Mouse (Mus musculus) forebrain, embryonic 13.5 days (tissue): ENCODE data around the gene Mmrn2. TPM values are rescaled to one million over a fixed set of nuclear protein-coding genes. Genes with fewer than 3 reads are reported as not detected.
"Not testable (repeated sequence)": the region's sequence is repeated elsewhere in the genome, so short reads cannot be mapped to it uniquely, and the experiment has no call there.

ENCODE experiments used
- ATAC-seq: fragments of 200-750 bp; cut with Nextera tagmentation; 2 replicates; pipeline ENCODE4 v1.8.0; 2017
- H3K27ac ChIP-seq: fragments of 300-500 bp; sonication (generic); 2 replicates; pipeline ENCODE4 v1.5.1; 2015; ENCODE audit warnings: inconsistent platforms, mild to moderate bottlenecking, moderate library complexity
- H3K27me3 ChIP-seq: fragments of 300-500 bp; sonication (generic); 2 replicates; pipeline ENCODE4 v1.6.1; 2015; ENCODE audit warnings: mild to moderate bottlenecking, inconsistent platforms
- H3K36me3 ChIP-seq: fragments of 300-500 bp; sonication (generic); 2 replicates; pipeline ENCODE4 v1.6.1; 2015; ENCODE audit warnings: mild to moderate bottlenecking, inconsistent platforms; ENCODE audit not compliant: poor library complexity, severe bottlenecking
- H3K4me1 ChIP-seq: fragments of 300-500 bp; sonication (generic); 2 replicates; pipeline ENCODE4 v1.6.1; 2015; ENCODE audit warnings: inconsistent platforms
- H3K4me2 ChIP-seq: fragments of 300-500 bp; sonication (generic); 2 replicates; pipeline ENCODE4 v1.6.1; 2015; ENCODE audit warnings: inconsistent platforms, mild to moderate bottlenecking, moderate library complexity
- H3K4me3 ChIP-seq: fragments of 300-500 bp; sonication (generic); 2 replicates; pipeline ENCODE4 v1.5.1; 2015; ENCODE audit warnings: mild to moderate bottlenecking, inconsistent platforms
- H3K9ac ChIP-seq: fragments of 300-500 bp; sonication (generic); 2 replicates; pipeline ENCODE4 v1.6.1; 2015; ENCODE audit warnings: mild to moderate bottlenecking, inconsistent platforms
- H3K9me3 ChIP-seq: fragments of 300-500 bp; sonication (generic); replicated peaks from 2 replicates; pipeline ENCODE4 v1.6.1; 2016; ENCODE audit warnings: inconsistent platforms
- WGBS: fragments of 180-500 bp; shearing (Covaris S2); methylation state at CpG from one replicate; pipeline ENCODE4 v1.1.7; 2015; 5-methylcytosine and 5-hydroxymethylcytosine counted together
- polyA plus RNA-seq: library from polyadenylated mRNA; unstranded; fragments of >200 nt; fragmentation: Nextera tagmentation; extraction: Ambion mirVana; gene quantifications from 2 replicates; pipeline ENCODE4 v1.2.1, GENCODE M21; 2015

Gene Mmrn2
- polyA plus RNA-seq, 1 experiment from 2014 or later = 5.1 TPM

DNA sequence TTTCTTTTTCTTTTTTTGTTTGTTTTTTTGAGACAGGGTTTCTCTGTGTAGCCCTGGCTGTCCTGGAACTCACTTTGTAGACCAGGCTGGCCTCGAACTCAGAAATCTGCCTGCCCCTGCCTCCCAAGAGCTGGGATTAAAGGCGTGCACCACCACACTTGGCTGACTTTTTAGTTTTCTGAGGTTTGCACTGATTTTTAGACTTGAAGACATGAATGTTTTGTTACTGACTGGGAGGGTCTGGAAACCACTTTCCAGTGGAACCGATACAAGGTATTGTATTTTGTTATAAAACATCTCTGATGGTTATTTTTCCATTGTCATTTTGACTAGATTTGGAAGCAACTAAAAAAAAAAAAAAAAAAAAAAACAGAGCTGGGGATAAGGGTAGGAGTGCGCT lies 41.7 kb downstream of the Mmrn2 start:
- WGBS = 95% methylated on average over 4 of the region's 4 CpGs
- H3K4me1 ChIP-seq, H3K4me2 ChIP-seq, H3K27me3 ChIP-seq, H3K9ac ChIP-seq, H3K4me3 ChIP-seq, H3K27ac ChIP-seq, H3K9me3 ChIP-seq, ATAC-seq: not testable (repeated sequence)
- peaks cover 69% of the 10 kb centered on the region for H3K36me3 ChIP-seq

DNA sequence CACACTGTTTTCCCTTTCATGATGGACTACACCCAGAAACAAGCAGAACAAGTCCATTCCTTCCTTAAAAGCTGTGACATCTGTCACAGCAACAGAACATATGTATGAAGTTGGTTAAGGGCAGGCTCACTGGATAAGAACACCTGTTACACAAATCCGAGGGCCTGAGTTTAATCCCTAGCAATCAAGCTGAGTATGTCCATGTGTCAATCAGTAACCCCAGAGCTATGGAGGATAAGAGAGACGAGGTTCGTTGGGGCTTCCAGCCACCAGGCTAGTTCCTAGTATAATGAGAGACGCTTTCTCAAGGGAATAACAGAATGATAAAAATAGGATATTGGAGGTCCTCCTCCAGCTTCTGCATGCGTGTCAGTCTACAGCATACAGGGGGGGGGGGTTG lies 42.2 kb downstream of the Mmrn2 start:
- Histone ChIP-seq H3K27me3 (no peaks in the 10 kb centered on the region), H3K27ac (no peak overlapping the region), H3K4me2 (no peak overlapping the region), H3K9me3 (no peaks in the 10 kb centered on the region), H3K4me3 (no peak overlapping the region), H3K4me1 (no peaks in the 10 kb centered on the region), H3K9ac (no peak overlapping the region), H3K36me3 (peaks cover 73% of the 10 kb centered on the region)
- ATAC-seq = no peak
- WGBS = 82% methylated on average over 5 of the region's 5 CpGs

DNA sequence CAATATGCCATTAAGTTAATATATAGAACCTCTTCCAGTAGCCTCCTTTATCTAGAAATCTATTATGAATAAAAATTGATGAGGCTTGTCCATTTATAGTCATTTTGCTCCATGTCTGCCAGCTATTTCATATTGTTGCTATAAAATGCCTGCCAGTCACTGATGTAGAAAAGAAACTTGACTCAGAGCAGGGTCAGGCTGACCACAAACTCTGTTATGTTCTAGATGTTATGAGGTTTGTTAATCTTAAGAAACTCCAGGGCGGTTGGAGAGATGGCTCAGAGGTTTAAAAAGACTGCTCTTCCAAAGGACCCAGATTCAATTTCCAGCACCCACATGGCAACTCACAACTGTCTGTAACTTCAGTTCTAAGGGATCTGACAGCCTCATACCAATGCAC lies 45.8 kb downstream of the Mmrn2 start:
- Histone ChIP-seq H3K9me3 (no peaks in the 10 kb centered on the region), H3K4me1 (no peaks in the 10 kb centered on the region), H3K27ac (no peak overlapping the region), H3K4me2 (no peak overlapping the region), H3K9ac (no peak overlapping the region), H3K36me3 (peaks cover 74% of the 10 kb centered on the region), H3K4me3 (no peak overlapping the region), H3K27me3 (no peaks in the 10 kb centered on the region)
- WGBS = 94% methylated on average over 1 of the region's 1 CpGs
- ATAC-seq = no peak

DNA sequence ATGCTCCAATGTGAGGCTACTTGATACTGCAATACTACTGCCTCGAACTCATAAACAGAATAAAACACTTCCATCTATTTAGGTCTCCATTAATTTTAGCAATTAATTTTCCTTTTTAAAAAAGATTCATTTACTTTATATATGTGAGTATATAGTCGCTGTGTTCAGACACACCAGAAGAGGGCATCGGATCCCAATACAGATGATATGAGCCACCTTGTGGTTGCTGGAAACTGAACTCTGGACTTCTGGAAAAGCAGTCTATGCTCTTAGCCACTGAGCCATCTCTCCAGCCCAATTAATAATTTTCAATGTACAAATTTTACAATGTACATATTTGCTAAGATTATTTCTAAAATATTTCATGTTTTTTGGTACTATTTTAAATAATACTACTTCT lies 53.0 kb downstream of the Mmrn2 start:
- no peaks in the 10 kb centered on the region for H3K4me1 ChIP-seq

DNA sequence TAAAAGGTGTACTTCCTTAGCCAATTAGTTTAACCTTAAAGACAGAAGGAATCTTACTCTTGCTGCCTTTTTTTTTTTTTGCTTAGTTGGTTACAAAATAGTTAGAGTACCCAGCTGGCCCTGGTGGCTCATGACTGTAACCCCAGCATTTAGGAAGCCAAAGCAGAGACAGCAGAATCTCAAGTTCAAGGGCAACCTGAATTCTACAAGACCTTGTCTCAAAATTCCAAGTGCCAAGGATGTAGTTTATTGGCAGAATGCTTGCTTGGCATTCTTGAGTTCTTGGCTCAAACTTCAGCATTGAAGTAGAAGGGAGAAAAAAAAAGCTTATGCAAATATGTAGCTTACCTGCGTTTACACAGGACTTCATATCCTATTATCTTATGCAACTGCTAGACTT lies 53.8 kb downstream of the Mmrn2 start:
- no peaks in the 10 kb centered on the region for H3K27me3 ChIP-seq
- 95% methylated on average over 1 of the region's 1 CpGs for WGBS
- no peak for ATAC-seq
- no peaks in the 10 kb centered on the region for H3K9me3 ChIP-seq
- H3K36me3 ChIP-seq = peaks cover 44% of the 10 kb centered on the region
- H3K4me1 ChIP-seq = no peaks in the 10 kb centered on the region
- H3K27ac ChIP-seq = no peak overlapping the region
- H3K4me3 ChIP-seq = no peak overlapping the region
- H3K9ac ChIP-seq = no peak overlapping the region
- no peak overlapping the region for H3K4me2 ChIP-seq

More for the DNA sequence above, 53.0 kb downstream of the Mmrn2 start:
- no peaks in the 10 kb centered on the region for H3K27me3 ChIP-seq
- H3K27ac ChIP-seq = no peak overlapping the region
- no peak for ATAC-seq
- no peak overlapping the region for H3K4me2 ChIP-seq
- H3K9me3 ChIP-seq = no peaks in the 10 kb centered on the region
- H3K4me3 ChIP-seq = no peak overlapping the region
- no peak overlapping the region for H3K9ac ChIP-seq
- H3K36me3 ChIP-seq = peaks cover 51% of the 10 kb centered on the region
- WGBS = 95% methylated on average over 3 of the region's 3 CpGs

DNA sequence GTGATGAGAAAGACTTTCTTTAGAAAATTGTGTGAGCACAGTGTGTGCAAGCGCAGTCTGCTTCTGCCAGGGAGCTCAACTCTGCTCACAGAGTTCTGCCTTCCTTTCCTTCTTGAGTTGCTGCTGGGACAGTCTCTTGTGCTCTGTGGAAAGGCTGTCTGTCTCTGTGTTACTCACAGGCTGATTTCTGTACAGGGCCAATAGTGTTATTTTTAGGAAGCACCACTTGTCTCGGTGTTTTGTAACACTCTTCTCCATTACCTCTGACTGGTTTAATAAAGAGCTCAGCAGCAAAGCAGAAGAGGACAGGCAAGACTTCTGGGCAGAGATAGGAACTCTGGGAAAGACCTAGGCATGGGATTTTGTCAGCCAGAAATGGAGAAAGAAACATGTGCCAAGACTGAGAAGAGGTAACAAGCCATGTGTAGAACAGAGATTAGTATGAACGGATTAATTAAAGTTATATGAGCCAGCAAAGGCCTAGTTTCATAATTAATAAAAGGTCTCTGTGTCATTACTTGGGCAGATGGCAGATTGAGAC lies 65.3 kb downstream of the Mmrn2 start:
- no peak overlapping the region for H3K9ac ChIP-seq
- peaks cover 35% of the 10 kb centered on the region for H3K36me3 ChIP-seq
- 93% methylated on average over 3 of the region's 3 CpGs for WGBS
- peaks cover 3% of the 10 kb centered on the region; the same call in 1 of the 2 replicates for H3K4me1 ChIP-seq
- H3K27ac ChIP-seq = no peak overlapping the region
- H3K4me2 ChIP-seq = no peak overlapping the region
- no peaks in the 10 kb centered on the region for H3K27me3 ChIP-seq
- H3K4me3 ChIP-seq = no peak overlapping the region
- H3K9me3 ChIP-seq = no peaks in the 10 kb centered on the region
- no peak for ATAC-seq

DNA sequence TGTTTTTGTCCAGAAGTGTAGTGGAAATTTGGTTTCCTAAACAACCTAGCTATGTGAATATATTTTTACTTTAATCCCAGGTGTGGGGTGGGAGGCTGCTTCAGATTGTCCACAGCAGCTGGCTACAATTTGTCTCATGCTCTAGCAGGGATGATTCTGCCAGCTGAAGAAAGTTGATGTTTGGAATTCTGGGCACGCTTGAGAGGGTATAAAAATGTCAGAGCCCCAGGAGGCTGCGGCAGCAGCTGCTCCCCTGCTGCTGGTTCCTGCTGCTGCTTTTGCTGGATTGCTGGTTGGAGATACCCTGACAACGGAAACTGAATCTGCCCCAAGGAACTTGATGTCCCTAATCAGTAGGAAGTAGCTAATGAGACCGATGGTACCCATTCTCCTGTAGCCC lies 67.3 kb downstream of the Mmrn2 start:
- 72% methylated on average over 4 of the region's 4 CpGs for WGBS
- H3K9me3 ChIP-seq = no peaks in the 10 kb centered on the region
- ATAC-seq = no peak
- no peak overlapping the region for H3K4me2 ChIP-seq
- H3K27ac ChIP-seq = peak overlapping the region; percentile 44
- H3K4me3 ChIP-seq = no peak overlapping the region
- H3K36me3 ChIP-seq = peaks cover 43% of the 10 kb centered on the region
- peaks cover 3% of the 10 kb centered on the region; the same call in 1 of the 2 replicates for H3K4me1 ChIP-seq
- no peaks in the 10 kb centered on the region for H3K27me3 ChIP-seq
- no peak overlapping the region for H3K9ac ChIP-seq

DNA sequence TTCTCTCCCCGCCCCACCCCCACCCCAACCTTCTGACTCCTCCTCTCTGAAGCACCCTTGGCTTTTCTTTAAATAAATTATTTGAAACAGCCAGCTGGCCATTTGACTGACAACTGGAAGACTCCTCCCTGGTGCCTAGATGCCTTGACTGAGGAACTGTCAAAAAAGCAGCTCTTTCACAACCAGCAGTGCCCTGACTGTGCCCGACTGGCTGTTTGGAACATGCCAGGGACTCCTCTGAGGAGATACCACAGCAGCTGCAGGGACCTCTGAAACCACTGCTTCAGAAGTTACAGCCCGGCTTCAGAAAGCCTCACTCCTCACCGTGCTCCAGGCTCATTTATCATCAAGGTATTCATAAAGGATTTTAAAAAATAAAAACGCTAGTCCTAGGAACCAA lies 69.1 kb downstream of the Mmrn2 start:
- WGBS = 85% methylated on average over 5 of the region's 5 CpGs
- peaks cover 3% of the 10 kb centered on the region; the same call in 1 of the 2 replicates for H3K4me1 ChIP-seq
- H3K4me3 ChIP-seq = no peak overlapping the region
- no peak overlapping the region for H3K27ac ChIP-seq
- no peaks in the 10 kb centered on the region for H3K27me3 ChIP-seq
- no peaks in the 10 kb centered on the region for H3K9me3 ChIP-seq
- H3K36me3 ChIP-seq = peaks cover 47% of the 10 kb centered on the region
- ATAC-seq = no peak
- H3K9ac ChIP-seq = no peak overlapping the region
- H3K4me2 ChIP-seq = no peak overlapping the region

DNA sequence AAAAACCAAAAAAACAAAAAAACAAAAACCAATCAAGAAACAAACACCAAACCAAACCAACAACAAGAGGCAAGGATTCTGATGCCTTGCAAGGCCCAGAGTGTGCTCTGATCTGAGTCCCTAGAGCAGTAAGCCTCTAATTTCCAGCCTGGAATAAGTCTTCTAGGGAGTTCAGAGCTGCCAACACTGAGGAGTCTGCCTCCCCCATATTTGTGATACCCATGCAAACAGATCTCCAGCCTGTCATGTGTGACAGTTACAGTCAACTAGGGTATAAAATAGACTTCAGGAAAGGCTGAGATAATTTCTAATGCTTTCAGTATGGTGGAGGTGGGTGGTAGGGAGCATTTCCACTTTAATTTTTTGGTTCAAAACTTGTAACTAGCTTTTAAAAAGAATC lies 69.7 kb downstream of the Mmrn2 start:
- Histone ChIP-seq H3K27me3 (no peaks in the 10 kb centered on the region), H3K4me3 (no peak overlapping the region), H3K27ac (no peak overlapping the region), H3K9me3 (no peaks in the 10 kb centered on the region), H3K36me3 (peaks cover 43% of the 10 kb centered on the region), H3K4me1 (peaks cover 3% of the 10 kb centered on the region; the same call in 1 of the 2 replicates), H3K9ac (no peak overlapping the region), H3K4me2 (no peak overlapping the region)
- no peak for ATAC-seq

DNA sequence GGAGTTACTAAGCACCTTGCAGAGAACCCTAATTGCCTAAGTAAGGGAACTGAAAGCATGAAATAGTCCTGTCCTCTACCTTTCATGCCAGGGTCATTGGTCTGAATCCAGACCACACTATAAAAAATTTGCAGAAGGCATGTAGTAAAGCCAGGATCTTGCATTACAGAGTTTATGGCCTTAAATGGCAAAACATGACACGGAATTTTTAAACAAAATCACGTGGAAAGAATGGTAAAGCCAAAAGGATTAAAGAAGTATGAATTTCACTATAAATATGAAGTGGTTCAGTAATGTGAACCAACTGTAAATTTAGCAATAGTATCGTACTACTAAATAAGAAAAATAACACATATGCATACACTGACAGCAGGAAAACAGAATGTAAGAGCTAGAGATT lies 70.1 kb downstream of the Mmrn2 start:
- no peak overlapping the region for H3K4me2 ChIP-seq
- no peaks in the 10 kb centered on the region for H3K27me3 ChIP-seq
- no peak overlapping the region for H3K9ac ChIP-seq
- ATAC-seq = no peak
- peaks cover 40% of the 10 kb centered on the region for H3K36me3 ChIP-seq
- H3K9me3 ChIP-seq = no peaks in the 10 kb centered on the region
- 94% methylated on average over 3 of the region's 3 CpGs for WGBS
- no peak overlapping the region for H3K27ac ChIP-seq
- H3K4me1 ChIP-seq = peaks cover 3% of the 10 kb centered on the region; the same call in 1 of the 2 replicates
- no peak overlapping the region for H3K4me3 ChIP-seq

DNA sequence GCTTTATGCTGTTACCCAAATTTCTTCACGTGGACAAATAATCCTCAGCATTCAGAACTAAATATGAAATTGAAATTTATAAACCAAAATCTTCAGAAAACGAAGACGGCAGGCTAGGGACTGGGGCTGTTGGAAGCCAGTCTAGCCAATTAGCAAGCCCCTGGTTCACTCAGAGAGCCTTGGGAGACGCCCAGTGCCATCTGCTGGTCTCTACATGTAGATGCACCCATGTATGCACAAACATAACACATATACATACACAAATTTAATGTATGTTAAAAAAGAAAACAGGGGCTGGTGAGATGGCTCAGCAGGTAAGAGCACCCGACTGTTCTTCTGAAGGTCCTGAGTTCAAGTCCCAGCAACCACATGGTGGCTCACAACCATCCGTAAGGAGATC lies 71.4 kb downstream of the Mmrn2 start:
- 95% methylated on average over 6 of the region's 6 CpGs for WGBS
- no peaks in the 10 kb centered on the region for H3K27me3 ChIP-seq
- no peak for ATAC-seq

DNA sequence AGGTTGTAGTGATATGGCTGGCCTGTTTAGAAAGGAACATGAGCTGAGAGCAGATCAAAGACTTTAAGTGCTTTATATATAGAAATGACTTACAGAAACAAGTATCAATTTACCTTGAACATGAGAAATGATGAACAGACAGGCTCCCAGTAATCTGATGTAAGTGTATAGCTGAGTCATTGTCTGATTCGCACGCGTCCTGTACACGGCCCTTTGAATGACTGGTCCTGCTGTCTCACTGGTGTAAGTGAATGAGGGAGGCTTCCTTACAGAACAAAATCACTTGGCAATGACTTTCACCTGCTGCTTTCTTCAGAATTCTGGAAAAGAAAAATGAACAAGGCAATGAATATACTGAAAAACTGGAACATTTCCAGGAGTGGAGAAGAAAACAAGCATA lies 72.4 kb downstream of the Mmrn2 start:
- Histone ChIP-seq H3K27ac (no peak overlapping the region), H3K9ac (no peak overlapping the region), H3K9me3 (no peaks in the 10 kb centered on the region), H3K4me2 (no peak overlapping the region), H3K4me3 (no peak overlapping the region), H3K36me3 (peaks cover 24% of the 10 kb centered on the region), H3K27me3 (no peaks in the 10 kb centered on the region), H3K4me1 (peaks cover 3% of the 10 kb centered on the region; the same call in 1 of the 2 replicates)
- 83% methylated on average over 4 of the region's 4 CpGs for WGBS
- no peak for ATAC-seq

More for the DNA sequence above, 71.4 kb downstream of the Mmrn2 start:
- Histone ChIP-seq H3K36me3 (peaks cover 30% of the 10 kb centered on the region), H3K4me3 (no peak overlapping the region), H3K4me2 (no peak overlapping the region), H3K4me1 (peaks cover 3% of the 10 kb centered on the region; the same call in 1 of the 2 replicates), H3K9ac (no peak overlapping the region), H3K27ac (no peak overlapping the region), H3K9me3 (no peaks in the 10 kb centered on the region)

DNA sequence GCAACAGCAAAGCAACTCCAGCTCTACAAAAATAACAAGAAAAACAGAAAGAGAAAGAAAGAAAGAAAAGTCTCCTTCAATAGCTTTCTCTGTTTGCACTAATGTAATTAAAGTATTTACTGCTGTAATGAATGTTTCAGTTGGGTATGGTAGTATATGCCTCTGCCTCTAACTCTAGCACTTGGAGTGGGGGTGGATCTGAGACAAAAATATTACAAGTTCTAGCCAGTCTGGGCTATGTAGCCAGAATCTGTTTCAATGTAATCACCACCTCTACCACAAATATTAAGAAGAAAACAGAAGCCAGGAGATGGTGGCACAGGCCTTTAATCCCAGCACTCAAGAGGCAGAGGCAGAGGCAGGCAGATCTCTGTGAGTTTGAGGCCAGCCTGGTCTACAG lies 73.1 kb downstream of the Mmrn2 start:
- no peak overlapping the region for H3K9ac ChIP-seq
- H3K4me1 ChIP-seq = peaks cover 6% of the 10 kb centered on the region
- peaks cover 18% of the 10 kb centered on the region for H3K36me3 ChIP-seq
- no peak overlapping the region for H3K4me2 ChIP-seq
- no peaks in the 10 kb centered on the region for H3K9me3 ChIP-seq
- no peaks in the 10 kb centered on the region for H3K27me3 ChIP-seq
- no peak overlapping the region for H3K27ac ChIP-seq
- no peak for ATAC-seq
- no peak overlapping the region for H3K4me3 ChIP-seq
